ENCODE assay signal across 7 mouse cellular contexts in genomic region chr7:40273459-40274072, GRCm38 (mm10).
DNase-seq lines count a peak whose midpoint lies in the region; ATAC-seq lines count a peak whose summit lies in the region.

No protein-coding gene starts in this region.

- WGBS in forebrain, embryonic 12.5 days, result 24% methylated on average over 2 of the region's 2 CpGs
- 19% methylated on average over 2 of the region's 2 CpGs for WGBS in hindbrain, embryonic 14.5 days
- WGBS in midbrain, embryonic 13.5 days, result 20% methylated on average over 2 of the region's 2 CpGs

- H3K9me3 ChIP-seq in forebrain, embryonic 12.5 days, result no peaks in the 10 kb centered on the region
- H3K9me3 ChIP-seq in hindbrain, embryonic 14.5 days (ENCODE audit: control insufficient read depth, low read length), result no peaks in the 10 kb centered on the region
- H3K9me3 ChIP-seq in midbrain, embryonic 13.5 days, result no peaks in the 10 kb centered on the region

- no peak overlapping the region for H3K27ac ChIP-seq in forebrain, embryonic 12.5 days
- no peak overlapping the region for H3K27ac ChIP-seq in hindbrain, embryonic 14.5 days
- H3K27ac ChIP-seq in midbrain, embryonic 13.5 days, result no peak overlapping the region

- H3K9ac ChIP-seq in forebrain, embryonic 12.5 days, result no peak overlapping the region
- no peak overlapping the region for H3K9ac ChIP-seq in hindbrain, embryonic 14.5 days
- H3K9ac ChIP-seq in midbrain, embryonic 13.5 days (replicated peaks), result no peak overlapping the region

- H3K4me1 ChIP-seq in forebrain, embryonic 12.5 days, result peaks cover 14% of the 10 kb centered on the region; the same call in 1 of the 2 replicates
- H3K4me1 ChIP-seq in hindbrain, embryonic 14.5 days (replicated peaks; ENCODE audit: control insufficient read depth, insufficient read depth, low read length), result peaks cover 12% of the 10 kb centered on the region; the same call in 1 of the 2 replicates
- peaks cover 21% of the 10 kb centered on the region for H3K4me1 ChIP-seq in midbrain, embryonic 13.5 days (replicated peaks)

- no peak overlapping the region for H3K4me3 ChIP-seq in forebrain, embryonic 12.5 days (replicated peaks)
- no peak overlapping the region for H3K4me3 ChIP-seq in hindbrain, embryonic 14.5 days (replicated peaks; ENCODE audit: low read length)
- no peak overlapping the region for H3K4me3 ChIP-seq in midbrain, embryonic 13.5 days (replicated peaks)

- peak; percentile 65 for ATAC-seq in forebrain, embryonic 12.5 days (ENCODE audit: low FRiP score)
- peak; percentile 70 for ATAC-seq in hindbrain, embryonic 14.5 days (ENCODE audit: low FRiP score)
- ATAC-seq in midbrain, embryonic 13.5 days, result peak; percentile 48

- DNase-seq in WW6 (ENCODE audit: low read depth, low spot score), result peak; percentile 9
- DNase-seq in brain, adult 2 months (ENCODE audit: low read depth, low spot score), result peak; percentile 79
- DNase-seq in hindbrain, embryonic 14.5 days (ENCODE audit: low spot score), result peak; percentile 80
- DNase-seq in layer of hippocampus, postnatal 14 days (ENCODE audit: low spot score in 2 of 2), result peak; percentile 69 to 83
- DNase-seq in urinary bladder, postnatal 36 days (ENCODE audit: low spot score in 2 of 2), result peak; percentile 27 to 37

- H3K4me2 ChIP-seq in forebrain, embryonic 12.5 days, result no peak overlapping the region
- no peak overlapping the region for H3K4me2 ChIP-seq in hindbrain, embryonic 14.5 days (replicated peaks)
- H3K4me2 ChIP-seq in midbrain, embryonic 13.5 days (replicated peaks), result no peak overlapping the region

- no peaks in the 10 kb centered on the region for H3K36me3 ChIP-seq in forebrain, embryonic 12.5 days (replicated peaks)
- no peaks in the 10 kb centered on the region for H3K36me3 ChIP-seq in hindbrain, embryonic 14.5 days (replicated peaks; ENCODE audit: control insufficient read depth, insufficient read depth)
- H3K36me3 ChIP-seq in midbrain, embryonic 13.5 days, result no peaks in the 10 kb centered on the region

- H3K27me3 ChIP-seq in forebrain, embryonic 12.5 days, result no peaks in the 10 kb centered on the region
- H3K27me3 ChIP-seq in hindbrain, embryonic 14.5 days (ENCODE audit: control insufficient read depth, insufficient read depth, low read length), result no peaks in the 10 kb centered on the region
- H3K27me3 ChIP-seq in midbrain, embryonic 13.5 days, result peaks cover 26% of the 10 kb centered on the region

Comparison
In these comparisons a context has a peak if more than half of its experiments do, and no peak if none do; other contexts are left out.
1. DNase-seq: peak in every context shown above with its lines; median percentile 80 in hindbrain, embryonic 14.5 days; 79 in brain, adult 2 months; 76 in layer of hippocampus, postnatal 14 days; 32 in urinary bladder, postnatal 36 days; 9 in WW6.